Mouse (Mus musculus) adipocyte (in vitro differentiated cells): ENCODE data around the gene Zscan12.
"Not testable (repeated sequence)": the region's sequence is repeated elsewhere in the genome, so short reads cannot be mapped to it uniquely, and the experiment has no call there.

Experiments used
- DNase-seq: peaks from one replicate; pipeline ENCODE4 v3.0.0-alpha.2; 2016; ENCODE audit warnings: low spot score

Gene Zscan12

GRCm38 (mm10) chr13:21362621-21363248, at the start of gene Zscan12:
Zscan12 (plus strand) TSS chr13:21362820.
- DNase-seq = peak; percentile 96

- DNase-seq = no peak
Observed at GRCm38 (mm10) chr13:21312854-21313253, 49.8 kb upstream of the Zscan12 start.

GRCm38 (mm10) chr13:21313903-21314302, 48.7 kb upstream of the Zscan12 start:
- no peak for DNase-seq

- no peak for DNase-seq
Observed at GRCm38 (mm10) chr13:21320262-21320661, 42.4 kb upstream of the Zscan12 start.

- DNase-seq = no peak
Observed at GRCm38 (mm10) chr13:21321890-21322494, 40.6 kb upstream of the Zscan12 start.

GRCm38 (mm10) chr13:21322509-21323375, 39.9 kb upstream of the Zscan12 start:
- no peak for DNase-seq

- no peak for DNase-seq
Observed at GRCm38 (mm10) chr13:21323405-21323804, 39.2 kb upstream of the Zscan12 start.

GRCm38 (mm10) chr13:21326191-21326590, 36.4 kb upstream of the Zscan12 start:
- DNase-seq = peak; percentile 40

GRCm38 (mm10) chr13:21326657-21327211, 35.9 kb upstream of the Zscan12 start:
- peak; percentile 82 for DNase-seq

GRCm38 (mm10) chr13:21327424-21327823, 35.2 kb upstream of the Zscan12 start:
- DNase-seq = no peak

- DNase-seq = no peak
Observed at GRCm38 (mm10) chr13:21346610-21347009, 16.0 kb upstream of the Zscan12 start, which contains the start of gene Olfr1367. Olfr1367 (plus strand) TSS chr13:21346910.

- DNase-seq = no peak
Observed at GRCm38 (mm10) chr13:21350593-21350992, 12.0 kb upstream of the Zscan12 start.

- no peak for DNase-seq
Observed at GRCm38 (mm10) chr13:21363719-21364118, 1.1 kb downstream of the Zscan12 start.

- no peak for DNase-seq
Observed at GRCm38 (mm10) chr13:21366635-21367034, 4.0 kb downstream of the Zscan12 start.

GRCm38 (mm10) chr13:21372700-21373099, 10.1 kb downstream of the Zscan12 start:
- no peak for DNase-seq

- no peak for DNase-seq
Observed at GRCm38 (mm10) chr13:21377773-21378172, 15.2 kb downstream of the Zscan12 start.

GRCm38 (mm10) chr13:21395211-21395610, 32.6 kb downstream of the Zscan12 start:
- peak; percentile 85 for DNase-seq

GRCm38 (mm10) chr13:21395623-21396022, 33.0 kb downstream of the Zscan12 start:
- DNase-seq = no peak

- DNase-seq = not testable (repeated sequence)
Observed at GRCm38 (mm10) chr13:21396048-21396447, 33.4 kb downstream of the Zscan12 start.

- DNase-seq = no peak
Observed at GRCm38 (mm10) chr13:21397486-21397885, 34.9 kb downstream of the Zscan12 start.

GRCm38 (mm10) chr13:21401166-21401565, 38.5 kb downstream of the Zscan12 start:
- DNase-seq = peak; percentile 30

GRCm38 (mm10) chr13:21401636-21402286, 39.1 kb downstream of the Zscan12 start:
- peak; percentile 57 for DNase-seq
